Mouse (Mus musculus): ENCODE measurements at regions not wholly inside any gene's neighbourhood (a gene's known extent, or its start where the extent isn't known, plus 50 kb on each side); places are given as distances from the start of the nearest gene placed in this dataset.

GRCm38 (mm10) chr9:120628794-120629560 lies 57.7 kb downstream of the Rpl14 start:
- ChIA-PET CTCF (interaction anchor here in 1 of 4 experiments (0.7 to 1.4 kb wide), 2 partner anchors 28 to 286 kb away, joined by 3 read pairs; no protein-coding TSS in a partner anchor), POLR2A (interaction anchor here in 1 of 4 experiments (1.3 to 1.8 kb wide), 2 partner anchors 8 to 64 kb away, joined by 3 read pairs; no protein-coding TSS in a partner anchor)

GRCm38 (mm10) chr9:120629609-120630008 lies 58.4 kb downstream of the Rpl14 start:
- ChIA-PET POLR2A (interaction anchor here in 1 of 4 experiments (1.3 to 1.8 kb wide), 2 partner anchors 9 to 63 kb away, joined by 3 read pairs; no protein-coding TSS in a partner anchor), CTCF (interaction anchor here in 1 of 4 experiments (0.7 to 1.4 kb wide), 2 partner anchors 27 to 285 kb away, joined by 3 read pairs; no protein-coding TSS in a partner anchor)

GRCm38 (mm10) chr9:120632821-120633220 lies 61.6 kb downstream of the Rpl14 start:
- ChIA-PET CTCF (interaction anchor here in 2 of 4 experiments (0.5 to 0.6 kb wide), 2 partner anchors 13 to 94 kb away, joined by 3 read pairs; no protein-coding TSS in a partner anchor), POLR2A (interaction anchor here in 2 of 4 experiments (0.8 to 2.0 kb wide), 4 partner anchors 9 to 59 kb away, joined by 3 to 4 read pairs (median 3); no protein-coding TSS in a partner anchor)

- ChIA-PET CTCF (no interaction called here), POLR2A (interaction anchor here in 1 of 4 experiments (1.1 kb wide), 1 partner anchor 71 kb away, joined by 3 read pairs; no protein-coding TSS in a partner anchor)
Observed at GRCm38 (mm10) chr9:120642656-120643055, 71.4 kb downstream of the Rpl14 start.

- ChIA-PET CTCF (no interaction called here), POLR2A (interaction anchor here in 1 of 4 experiments (0.5 to 1.1 kb wide), 2 partner anchors 71 to 272 kb away, joined by 3 read pairs; no protein-coding TSS in a partner anchor)
Observed at GRCm38 (mm10) chr9:120643371-120643770, 72.1 kb downstream of the Rpl14 start.

- CTCF ChIA-PET = interaction anchor here (0.5 to 1.4 kb wide), 12 partner anchors 9 to 389 kb away, joined by 3 to 6 read pairs (median 4); no protein-coding TSS in a partner anchor
- POLR2A ChIA-PET = interaction anchor here in 2 of 4 experiments (0.6 to 1.7 kb wide), 3 partner anchors 31 to 399 kb away, joined by 3 to 4 read pairs (median 4); no protein-coding TSS in a partner anchor
Observed at GRCm38 (mm10) chr9:120645776-120646175, 74.5 kb downstream of the Rpl14 start.

- ChIA-PET CTCF (interaction anchor here in 1 of 4 experiments (0.6 to 1.4 kb wide), 3 partner anchors 10 to 830 kb away, joined by 3 to 4 read pairs (median 3); no protein-coding TSS in a partner anchor), POLR2A (interaction anchor here in 1 of 4 experiments (1.2 to 1.7 kb wide), 2 partner anchors 32 to 62 kb away, joined by 3 to 4 read pairs; no protein-coding TSS in a partner anchor)
Observed at GRCm38 (mm10) chr9:120646806-120647667, 75.8 kb downstream of the Rpl14 start.

- POLR2A ChIA-PET = interaction anchor here in 1 of 4 experiments (1.2 kb wide), 1 partner anchor 31 kb away, joined by 3 read pairs; no protein-coding TSS in a partner anchor
- CTCF ChIA-PET = interaction anchor here in 1 of 4 experiments (1.4 kb wide), 1 partner anchor 145 kb away, joined by 4 read pairs; no protein-coding TSS in a partner anchor
Observed at GRCm38 (mm10) chr9:120647668-120647955, 76.4 kb downstream of the Rpl14 start.

- POLR2A ChIA-PET = interaction anchor here in 2 of 4 experiments (0.7 to 2.1 kb wide), 6 partner anchors 24 to 63 kb away, joined by 3 to 8 read pairs (median 5); no protein-coding TSS in a partner anchor
- CTCF ChIA-PET = no interaction called here
Observed at GRCm38 (mm10) chr9:120652733-120653132, 81.5 kb downstream of the Rpl14 start.

- POLR2A ChIA-PET = interaction anchor here in 2 of 4 experiments (0.9 to 2.1 kb wide), 6 partner anchors 24 to 63 kb away, joined by 3 to 8 read pairs (median 5); no protein-coding TSS in a partner anchor
Observed at GRCm38 (mm10) chr9:120653170-120653569, 81.9 kb downstream of the Rpl14 start.

GRCm38 (mm10) chr9:120654736-120655135 lies 83.5 kb downstream of the Rpl14 start:
- ChIA-PET CTCF (interaction anchor here (0.6 to 0.8 kb wide), 4 partner anchors 9 to 359 kb away, joined by 3 to 10 read pairs (median 4); no protein-coding TSS in a partner anchor), POLR2A (interaction anchor here in 2 of 4 experiments (0.8 to 1.7 kb wide), 2 partner anchors 24 to 29 kb away, joined by 3 read pairs; no protein-coding TSS in a partner anchor)

More at GRCm38 (mm10) chr9:120653170-120653569, 81.9 kb downstream of the Rpl14 start:
- CTCF ChIA-PET = interaction anchor here in 1 of 4 experiments (1.0 kb wide), 1 partner anchor 122 kb away, joined by 3 read pairs; no protein-coding TSS in a partner anchor

- ChIA-PET POLR2A (interaction anchor here in 3 of 4 experiments (0.6 to 1.8 kb wide), 15 partner anchors 16 to 306 kb away, joined by 3 to 8 read pairs (median 5); no protein-coding TSS in a partner anchor), CTCF (interaction anchor here (0.6 to 2.0 kb wide), 27 partner anchors 10 to 1844 kb away, joined by 3 to 12 read pairs (median 3); no protein-coding TSS in a partner anchor)
Observed at GRCm38 (mm10) chr9:120656976-120657375, 85.7 kb downstream of the Rpl14 start.

- CTCF ChIA-PET = interaction anchor here (0.6 to 2.0 kb wide), 17 partner anchors 17 to 1843 kb away, joined by 3 to 12 read pairs (median 3); no protein-coding TSS in a partner anchor
- POLR2A ChIA-PET = interaction anchor here in 3 of 4 experiments (0.6 to 1.6 kb wide), 5 partner anchors 15 to 224 kb away, joined by 3 to 8 read pairs (median 3); no protein-coding TSS in a partner anchor
Observed at GRCm38 (mm10) chr9:120657786-120658185, 86.5 kb downstream of the Rpl14 start.

GRCm38 (mm10) chr9:120658576-120658975 lies 87.3 kb downstream of the Rpl14 start:
- CTCF ChIA-PET = no interaction called here
- POLR2A ChIA-PET = interaction anchor here in 1 of 4 experiments (1.7 kb wide), 1 partner anchor 16 kb away, joined by 5 read pairs; no protein-coding TSS in a partner anchor

GRCm38 (mm10) chr9:120661226-120661625 lies 90.0 kb downstream of the Rpl14 start:
- CTCF ChIA-PET = interaction anchor here in 1 of 4 experiments (0.5 to 0.6 kb wide), 2 partner anchors 55 to 697 kb away, joined by 4 to 5 read pairs; no protein-coding TSS in a partner anchor
- POLR2A ChIA-PET = interaction anchor here in 1 of 4 experiments (1.2 kb wide), 1 partner anchor 54 kb away, joined by 3 read pairs; no protein-coding TSS in a partner anchor

GRCm38 (mm10) chr9:120661641-120662227 lies 90.5 kb downstream of the Rpl14 start:
- ChIA-PET CTCF (interaction anchor here in 2 of 4 experiments (0.5 to 0.6 kb wide), 2 partner anchors 624 to 697 kb away, joined by 4 to 5 read pairs; no protein-coding TSS in a partner anchor), POLR2A (interaction anchor here in 2 of 4 experiments (0.9 to 1.2 kb wide), 2 partner anchors 54 to 280 kb away, joined by 3 read pairs; no protein-coding TSS in a partner anchor)

- POLR2A ChIA-PET = no interaction called here
- CTCF ChIA-PET = no interaction called here
Observed at GRCm38 (mm10) chr9:120663181-120663580, 91.9 kb downstream of the Rpl14 start.
